Mouse (Mus musculus) erythroblast, adult 5-6 weeks (primary cell): Measurements from ENCODE around the gene Gxylt2. TPM values are rescaled to one million over a fixed set of nuclear protein-coding genes. Genes with fewer than 3 reads are reported as not detected.

Experiments
- ATAC-seq: replicated peaks from 2 replicates; pipeline ENCODE4 v1.8.0; 2016; ENCODE audit warnings: moderate number of reproducible peaks, mild to moderate bottlenecking, moderate TSS enrichment, inconsistent platforms; ENCODE audit not compliant: poor library complexity, low FRiP score, severe bottlenecking
- total RNA-seq, 2 experiments: library from RNA; stranded (forward) in 1 of 2; stranded (reverse) in 1 of 2; fragments of 150-400 nt in 1 of 2; fragments of 200-764, 138-1000 nt in 1 of 2; gene quantifications; 2 replicates each; pipeline versions ENCODE4 v1.2.3 to v1.2.4; 2015 to 2017; ENCODE audit warnings: low replicate concordance in 2 of 2

Gene Gxylt2
- total RNA-seq, 2 experiments from 2014 or later, result not detected

- ATAC-seq, result peak; percentile 75
Observed at GRCm38 (mm10) chr6:100833811-100834481, 129.4 kb downstream of the Gxylt2 start.

GRCm38 (mm10) chr6:100834489-100835160 is 130.1 kb downstream of the Gxylt2 start:
- ATAC-seq, result no peak

GRCm38 (mm10) chr6:100845058-100845457 is 140.5 kb downstream of the Gxylt2 start:
- no peak for ATAC-seq

GRCm38 (mm10) chr6:100847264-100847663 is 142.7 kb downstream of the Gxylt2 start:
- no peak for ATAC-seq

GRCm38 (mm10) chr6:100848682-100849375 is 144.3 kb downstream of the Gxylt2 start:
- ATAC-seq, result no peak

- ATAC-seq, result no peak
Observed at GRCm38 (mm10) chr6:100850671-100851081, 146.1 kb downstream of the Gxylt2 start.

- no peak for ATAC-seq
Observed at GRCm38 (mm10) chr6:100851083-100851482, 146.5 kb downstream of the Gxylt2 start.

Other genes starting within 250 kb of the Gxylt2 start
- gene Shq1, start 33.6 kb upstream of the Gxylt2 start, total RNA-seq (2015; ENCODE audit: low replicate concordance), result 0.21 and 2.5 TPM in 2 replicates
- gene Shq1, start 33.6 kb upstream of the Gxylt2 start, total RNA-seq (2017; ENCODE audit: low replicate concordance), result 2.6 and 4.6 TPM in 2 replicates
- 20.6 and 21.3 TPM in 2 replicates for gene Ppp4r2, start 128.9 kb downstream of the Gxylt2 start, total RNA-seq (2015; ENCODE audit: low replicate concordance)
- gene Ppp4r2, start 128.9 kb downstream of the Gxylt2 start, total RNA-seq (2017; ENCODE audit: low replicate concordance), result 46.5 and 49.8 TPM in 2 replicates